Mouse (Mus musculus) embryonic facial prominence, embryonic 14.5 days (tissue): ENCODE measurements around the gene Ldhb. TPM values are rescaled to one million over a fixed set of nuclear protein-coding genes. Genes with fewer than 3 reads are reported as not detected.

Experiments used
- ATAC-seq: fragments of 200-750 bp; cut with Nextera tagmentation; 2 replicates; pipeline ENCODE4 v1.8.0; 2017; ENCODE audit warnings: low read depth, moderate number of reproducible peaks, moderate TSS enrichment
- DNase-seq: peaks from one replicate; pipeline ENCODE4 v3.0.0-alpha.2; 2015; ENCODE audit warnings: low spot score
- H3K27ac ChIP-seq: fragments of 300-500 bp; sonication (generic); replicated peaks from 2 replicates; pipeline ENCODE4 v1.5.1; 2014; ENCODE audit warnings: low read depth, mild to moderate bottlenecking, low read length, moderate library complexity
- H3K27me3 ChIP-seq: fragments of 300-500 bp; sonication (generic); replicated peaks from 2 replicates; pipeline ENCODE4 v1.6.1; 2014; ENCODE audit warnings: low read length; ENCODE audit not compliant: control insufficient read depth, insufficient read depth
- H3K36me3 ChIP-seq: fragments of 300-500 bp; sonication (generic); 2 replicates; pipeline ENCODE4 v1.6.1; 2014; ENCODE audit warnings: low read length, mixed read lengths; ENCODE audit not compliant: control insufficient read depth, insufficient read depth
- H3K4me1 ChIP-seq: fragments of 300-500 bp; sonication (generic); 2 replicates; pipeline ENCODE4 v1.6.1; 2014; ENCODE audit warnings: antibody characterized with exemption, low read length; ENCODE audit not compliant: control insufficient read depth, insufficient read depth
- H3K4me2 ChIP-seq: fragments of 300-500 bp; sonication (generic); 2 replicates; pipeline ENCODE4 v1.6.1; 2014; ENCODE audit warnings: low read depth, mild to moderate bottlenecking, low read length, moderate library complexity, mixed read lengths
- H3K4me3 ChIP-seq: fragments of 300-500 bp; sonication (generic); 2 replicates; pipeline ENCODE4 v1.5.1; 2014; ENCODE audit warnings: low read depth, mild to moderate bottlenecking, low read length
- H3K9ac ChIP-seq: fragments of 300-500 bp; sonication (generic); 2 replicates; pipeline ENCODE4 v1.6.1; 2014; ENCODE audit warnings: low read depth, mild to moderate bottlenecking, low read length, moderate library complexity, mixed read lengths
- H3K9me3 ChIP-seq: fragments of 300-500 bp; sonication (generic); 2 replicates; pipeline ENCODE4 v1.6.1; 2016; ENCODE audit warnings: low read length; ENCODE audit not compliant: control insufficient read depth
- whole genome bisulfite sequencing: fragments of 180-500 bp; shearing (Covaris S2); extraction: QIAGEN DNeasy Blood & Tissue Kit; methylation state at CpG from one replicate; pipeline ENCODE4 v1.1.7; 2014; 5-methylcytosine and 5-hydroxymethylcytosine counted together
- polyA plus RNA-seq: library from polyadenylated mRNA; unstranded; fragments of >200 nt; fragmentation: Nextera tagmentation; extraction: Ambion mirVana; gene quantifications from 2 replicates; pipeline ENCODE4 v1.2.1, GENCODE M21; 2014

Ldhb gene
- 218 and 247 TPM in 2 replicates for polyA plus RNA-seq

GRCm38 (mm10) chr6:142507785-142508162 lies at the start of gene Ldhb:
TSS of gene Ldhb (minus strand) at chr6:142507957.
- Histone ChIP-seq H3K9ac (peak within 1 kb of the TSS; percentile 67), H3K36me3 (0 out of 2 replicates have a peak, but pooled peaks cover 8% of the 10 kb centered on the region), H3K27ac (peak within 1 kb of the TSS; percentile 22), H3K9me3 (no peaks in the 10 kb centered on the region), H3K4me3 (peak within 1 kb of the TSS; percentile 55), H3K27me3 (0 out of 2 replicates have a peak, but pooled peaks cover 6% of the 10 kb centered on the region), H3K4me2 (peak within 1 kb of the TSS; percentile 69), H3K4me1 (peaks cover 8% of the 10 kb centered on the region; the same call in 1 of the 2 replicates)
- WGBS: 0% methylated on average over 16 of the region's 19 CpGs
- peak; percentile 98 for ATAC-seq
- peak; percentile 97 for DNase-seq

- 60% methylated on average over 1 of the region's 1 CpGs for WGBS
Measured at GRCm38 (mm10) chr6:142555988-142556387, 48.2 kb upstream of the Ldhb start.

GRCm38 (mm10) chr6:142551482-142551881 lies 43.7 kb upstream of the Ldhb start:
- ATAC-seq: no peak
- Histone ChIP-seq H3K9ac (no peak overlapping the region), H3K4me1 (no peaks in the 10 kb centered on the region), H3K4me2 (no peak overlapping the region), H3K4me3 (no peak overlapping the region), H3K27ac (no peak overlapping the region), H3K27me3 (no peaks in the 10 kb centered on the region), H3K36me3 (no peaks in the 10 kb centered on the region), H3K9me3 (no peaks in the 10 kb centered on the region)
- 80% methylated on average over 4 of the region's 4 CpGs for WGBS
- DNase-seq: no peak

More at GRCm38 (mm10) chr6:142555988-142556387, 48.2 kb upstream of the Ldhb start:
- H3K9ac ChIP-seq: no peak overlapping the region
- ATAC-seq (no peak), DNase-seq (no peak)
- no peak overlapping the region for H3K4me3 ChIP-seq
- H3K4me2 ChIP-seq: no peak overlapping the region
- H3K36me3 ChIP-seq: no peaks in the 10 kb centered on the region
- no peaks in the 10 kb centered on the region for H3K4me1 ChIP-seq
- no peaks in the 10 kb centered on the region for H3K9me3 ChIP-seq
- H3K27me3 ChIP-seq: no peaks in the 10 kb centered on the region
- no peak overlapping the region for H3K27ac ChIP-seq

GRCm38 (mm10) chr6:142550871-142551270 lies 43.1 kb upstream of the Ldhb start:
- ATAC-seq (no peak), DNase-seq (peak; percentile 23)
- Histone ChIP-seq H3K27me3 (no peaks in the 10 kb centered on the region), H3K4me2 (no peak overlapping the region), H3K27ac (no peak overlapping the region), H3K4me3 (no peak overlapping the region), H3K36me3 (no peaks in the 10 kb centered on the region), H3K4me1 (no peaks in the 10 kb centered on the region), H3K9ac (no peak overlapping the region), H3K9me3 (no peaks in the 10 kb centered on the region)
- 48% methylated on average over 4 of the region's 4 CpGs for WGBS

- H3K27me3 ChIP-seq: no peaks in the 10 kb centered on the region
- ATAC-seq (no peak), DNase-seq (no peak)
- no peak overlapping the region for H3K4me2 ChIP-seq
- H3K9me3 ChIP-seq: no peaks in the 10 kb centered on the region
- no peak overlapping the region for H3K4me3 ChIP-seq
- H3K4me1 ChIP-seq: no peaks in the 10 kb centered on the region
- no peaks in the 10 kb centered on the region for H3K36me3 ChIP-seq
- no peak overlapping the region for H3K9ac ChIP-seq
- H3K27ac ChIP-seq: no peak overlapping the region
- WGBS: 79% methylated on average over 2 of the region's 2 CpGs
Measured at GRCm38 (mm10) chr6:142548377-142548776, 40.6 kb upstream of the Ldhb start.

GRCm38 (mm10) chr6:142545132-142545531 lies 37.4 kb upstream of the Ldhb start:
- H3K9me3 ChIP-seq: no peaks in the 10 kb centered on the region
- peak; percentile 70 for DNase-seq
- H3K27me3 ChIP-seq: no peaks in the 10 kb centered on the region
- no peaks in the 10 kb centered on the region for H3K4me1 ChIP-seq
- ATAC-seq: peak; percentile 63; the same call in 1 of the 2 replicates
- no peak overlapping the region for H3K9ac ChIP-seq
- peak overlapping the region; percentile 42 for H3K4me2 ChIP-seq
- H3K4me3 ChIP-seq: 0 out of 2 replicates have a peak overlapping the region, but pooled peaks have one; percentile 2
- 47% methylated on average over 14 of the region's 14 CpGs for WGBS
- no peak overlapping the region for H3K27ac ChIP-seq
- H3K36me3 ChIP-seq: no peaks in the 10 kb centered on the region

- no peaks in the 10 kb centered on the region for H3K27me3 ChIP-seq
- H3K9ac ChIP-seq: no peak overlapping the region
- H3K4me1 ChIP-seq: no peaks in the 10 kb centered on the region
- H3K9me3 ChIP-seq: no peaks in the 10 kb centered on the region
- no peak overlapping the region for H3K4me2 ChIP-seq
- 69% methylated on average over 4 of the region's 4 CpGs for WGBS
- H3K4me3 ChIP-seq: no peak overlapping the region
- no peaks in the 10 kb centered on the region for H3K36me3 ChIP-seq
- DNase-seq (peak; percentile 44), ATAC-seq (no peak)
- H3K27ac ChIP-seq: no peak overlapping the region
Measured at GRCm38 (mm10) chr6:142543648-142544047, 35.9 kb upstream of the Ldhb start.

GRCm38 (mm10) chr6:142542800-142543175 lies 35.0 kb upstream of the Ldhb start:
- no peak for ATAC-seq
- Histone ChIP-seq H3K4me2 (no peak overlapping the region), H3K9me3 (no peaks in the 10 kb centered on the region), H3K27ac (no peak overlapping the region), H3K4me3 (no peak overlapping the region), H3K27me3 (no peaks in the 10 kb centered on the region), H3K9ac (no peak overlapping the region), H3K36me3 (no peaks in the 10 kb centered on the region), H3K4me1 (no peaks in the 10 kb centered on the region)
- 70% methylated on average over 6 of the region's 6 CpGs for WGBS
- DNase-seq: no peak

- H3K36me3 ChIP-seq: no peaks in the 10 kb centered on the region
- H3K4me2 ChIP-seq: no peak overlapping the region
- DNase-seq (no peak), ATAC-seq (no peak)
- no peaks in the 10 kb centered on the region for H3K9me3 ChIP-seq
- H3K4me1 ChIP-seq: no peaks in the 10 kb centered on the region
- WGBS: 66% methylated on average over 8 of the region's 8 CpGs
- no peak overlapping the region for H3K9ac ChIP-seq
- H3K27me3 ChIP-seq: no peaks in the 10 kb centered on the region
- H3K4me3 ChIP-seq: no peak overlapping the region
- no peak overlapping the region for H3K27ac ChIP-seq
Measured at GRCm38 (mm10) chr6:142542082-142542799, 34.5 kb upstream of the Ldhb start.
